Mouse (Mus musculus) midbrain, postnatal 0 days (tissue): Measurements from ENCODE around the gene Mphosph6. TPM values are rescaled to one million over a fixed set of nuclear protein-coding genes. Genes with fewer than 3 reads are reported as not detected.
A peak's percentile ranks its signal among the peaks of the same experiment; 100 is the strongest.

Source experiments
- ATAC-seq: fragments of 200-750 bp; cut with Nextera tagmentation; 2 replicates; pipeline ENCODE4 v1.8.0; 2017; ENCODE audit warnings: moderate number of reproducible peaks, mild to moderate bottlenecking, moderate TSS enrichment, moderate library complexity; ENCODE audit not compliant: low FRiP score
- DNase-seq: peaks from one replicate; pipeline ENCODE4 v3.0.0-alpha.2; 2015; ENCODE audit warnings: low spot score
- H3K27ac ChIP-seq: fragments of 300-500 bp; sonication (generic); 2 replicates; pipeline ENCODE4 v1.5.1; 2014; ENCODE audit warnings: low read depth, mild to moderate bottlenecking, low read length, mixed read lengths
- H3K27me3 ChIP-seq: fragments of 300-500 bp; sonication (generic); 2 replicates; pipeline ENCODE4 v1.6.1; 2014; ENCODE audit warnings: low read length, control low read depth, mixed read lengths; ENCODE audit not compliant: insufficient read depth
- H3K36me3 ChIP-seq: fragments of 300-500 bp; sonication (generic); 2 replicates; pipeline ENCODE4 v1.6.1; 2014; ENCODE audit warnings: low read length, control low read depth, mixed read lengths; ENCODE audit not compliant: insufficient read depth
- H3K4me1 ChIP-seq: fragments of 300-500 bp; sonication (generic); 2 replicates; pipeline ENCODE4 v1.6.1; 2014; ENCODE audit warnings: mild to moderate bottlenecking, control low read depth, antibody characterized with exemption, low read length, mixed read lengths; ENCODE audit not compliant: insufficient read depth
- H3K4me2 ChIP-seq: fragments of 300-500 bp; sonication (generic); 2 replicates; pipeline ENCODE4 v1.6.1; 2014; ENCODE audit warnings: low read depth, mild to moderate bottlenecking, low read length, mixed read lengths; ENCODE audit not compliant: poor library complexity, severe bottlenecking
- H3K4me3 ChIP-seq: fragments of 300-500 bp; sonication (generic); 2 replicates; pipeline ENCODE4 v1.5.1; 2014; ENCODE audit warnings: low read depth, mild to moderate bottlenecking, low read length, moderate library complexity
- H3K9ac ChIP-seq: fragments of 300-500 bp; sonication (generic); replicated peaks from 2 replicates; pipeline ENCODE4 v1.6.1; 2014; ENCODE audit warnings: mild to moderate bottlenecking, low read length, moderate library complexity, mixed read lengths; ENCODE audit not compliant: poor library complexity, severe bottlenecking
- H3K9me3 ChIP-seq: fragments of 300-500 bp; sonication (generic); 2 replicates; pipeline ENCODE4 v1.6.1; 2016; ENCODE audit warnings: low read length, control low read depth
- CTCF ChIP-seq: IDR thresholded peaks from 2 replicates; pipeline ENCODE4 v1.5.1; 2016; ENCODE audit warnings: antibody characterized with exemption, mild to moderate bottlenecking
- WGBS: fragments of 180-500 bp; shearing (Covaris S2); extraction: QIAGEN DNeasy Blood & Tissue Kit; methylation state at CpG from one replicate; pipeline ENCODE4 v1.1.7; 2014; 5-methylcytosine and 5-hydroxymethylcytosine counted together
- polyA plus RNA-seq: library from polyadenylated mRNA; unstranded; fragments of >200 nt; fragmentation: Nextera tagmentation; extraction: Ambion mirVana; gene quantifications from 2 replicates; pipeline ENCODE4 v1.2.1, GENCODE M21; 2015
- total RNA-seq: library from RNA; depleted of rRNA; stranded (reverse); fragments of >200 nt; gene quantifications from 2 replicates; pipeline ENCODE4 v1.2.3, GENCODE M21; 2014

Mphosph6 gene
- total and polyA plus RNA-seq, 2 experiments from 2014 or later = 20.6 to 31.4 TPM

DNA sequence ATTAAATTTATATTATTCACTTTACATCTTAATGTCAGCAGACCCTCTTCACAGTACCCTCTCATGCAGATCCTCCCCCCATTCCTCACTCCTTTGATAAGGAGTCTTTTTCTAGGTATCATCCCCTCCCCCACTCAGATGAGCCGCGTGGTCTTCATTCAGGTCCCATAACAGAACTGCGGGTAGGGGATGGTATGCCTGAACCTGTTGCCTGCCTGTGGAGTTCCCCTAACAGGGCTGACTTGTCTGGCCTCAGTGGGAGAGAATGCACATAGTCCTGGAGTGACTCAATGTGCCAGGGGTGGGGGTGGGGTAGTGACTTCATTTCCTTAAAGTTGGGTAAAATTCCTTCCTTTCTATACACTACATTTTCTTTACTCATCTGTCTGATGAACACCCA, 15.3 kb downstream of the Mphosph6 start:
- H3K4me2 ChIP-seq = no peak overlapping the region
- no peak overlapping the region for H3K4me3 ChIP-seq
- H3K27ac ChIP-seq = no peak overlapping the region
- WGBS = 97% methylated on average over 3 of the region's 3 CpGs
- H3K4me1 ChIP-seq = no peaks in the 10 kb centered on the region
- peaks cover 14% of the 10 kb centered on the region for H3K36me3 ChIP-seq
- no peaks in the 10 kb centered on the region for H3K9me3 ChIP-seq
- no peak overlapping the region for H3K9ac ChIP-seq
- ATAC-seq (no peak), DNase-seq (no peak)
- no peaks in the 10 kb centered on the region for H3K27me3 ChIP-seq
- no peak for TF ChIP-seq CTCF

DNA sequence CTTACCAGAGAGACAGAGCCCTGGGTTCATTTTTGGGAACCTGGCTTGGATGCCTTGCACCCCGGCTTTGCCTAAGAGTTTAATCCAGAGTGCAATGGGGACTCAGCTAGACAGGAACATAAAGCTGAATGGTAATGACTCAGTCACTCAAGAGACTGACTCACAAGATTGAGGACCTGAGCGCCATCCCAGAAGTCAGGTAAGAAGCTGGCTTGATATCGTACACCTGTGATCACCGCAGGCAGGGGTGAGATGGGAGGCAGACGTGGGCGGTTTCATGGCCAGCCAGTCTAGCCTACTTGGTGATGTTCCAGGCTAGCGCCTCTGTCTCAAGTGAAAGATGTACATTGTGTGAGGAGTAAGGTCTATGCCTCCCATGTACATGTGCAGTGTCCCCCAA, 18.7 kb downstream of the Mphosph6 start:
- no peak for TF ChIP-seq CTCF
- H3K27ac ChIP-seq = no peak overlapping the region
- ATAC-seq = no peak
- H3K9ac ChIP-seq = no peak overlapping the region
- DNase-seq = no peak
- no peaks in the 10 kb centered on the region for H3K4me1 ChIP-seq
- H3K9me3 ChIP-seq = no peaks in the 10 kb centered on the region
- WGBS = 94% methylated on average over 7 of the region's 7 CpGs
- H3K36me3 ChIP-seq = no peaks in the 10 kb centered on the region
- no peaks in the 10 kb centered on the region for H3K27me3 ChIP-seq
- no peak overlapping the region for H3K4me2 ChIP-seq
- H3K4me3 ChIP-seq = no peak overlapping the region

DNA sequence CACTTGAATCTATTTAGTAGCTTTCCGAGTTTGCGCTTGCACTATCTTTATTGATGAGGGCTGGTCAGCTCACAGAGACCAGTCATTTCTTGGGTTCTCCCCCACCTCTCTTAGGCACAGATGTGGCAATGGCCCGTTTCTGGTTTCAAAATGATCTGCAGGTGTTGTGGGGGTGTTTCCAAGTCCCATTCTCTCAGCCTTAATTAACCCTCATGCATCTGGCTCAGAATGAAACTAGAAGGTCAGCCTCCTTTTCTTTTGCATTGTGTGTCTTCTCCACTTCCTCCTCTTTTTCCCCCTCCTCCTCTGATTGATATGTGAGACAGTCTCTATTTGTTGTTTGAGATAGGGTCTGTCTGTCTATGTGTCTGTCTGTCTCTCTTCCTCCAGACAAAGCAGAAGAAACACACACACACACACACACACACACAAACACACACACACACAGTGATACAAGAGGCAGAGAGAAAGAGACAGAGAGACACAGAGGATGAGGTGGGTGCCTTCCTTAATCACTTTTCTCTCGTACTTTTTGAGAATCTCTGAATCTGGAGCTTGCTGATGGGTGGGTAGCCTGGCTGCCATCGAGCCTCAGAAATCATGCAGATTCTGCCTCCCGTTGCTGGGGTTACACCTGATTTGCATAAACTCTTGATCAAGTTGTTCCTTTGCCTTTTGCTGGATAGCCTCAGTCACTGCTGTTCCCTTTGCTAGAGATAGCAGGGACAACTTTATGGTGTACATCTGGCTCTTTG, 20.2 kb downstream of the Mphosph6 start:
- TF ChIP-seq CTCF = no peak
- no peaks in the 10 kb centered on the region for H3K36me3 ChIP-seq
- H3K27ac ChIP-seq = no peak overlapping the region
- H3K9ac ChIP-seq = no peak overlapping the region
- no peaks in the 10 kb centered on the region for H3K27me3 ChIP-seq
- H3K9me3 ChIP-seq = no peaks in the 10 kb centered on the region
- no peak for DNase-seq
- 66% methylated on average over 6 of the region's 6 CpGs for WGBS
- H3K4me3 ChIP-seq = no peak overlapping the region
- H3K4me1 ChIP-seq = no peaks in the 10 kb centered on the region
- no peak overlapping the region for H3K4me2 ChIP-seq
- no peak for ATAC-seq

- no peaks in the 10 kb centered on the region for H3K4me1 ChIP-seq
- TF ChIP-seq CTCF = no peak
- no peak for DNase-seq
- no peak for ATAC-seq
- 71% methylated on average over 6 of the region's 6 CpGs for WGBS
- H3K4me2 ChIP-seq = no peak overlapping the region
- no peak overlapping the region for H3K27ac ChIP-seq
- H3K4me3 ChIP-seq = no peak overlapping the region
- H3K27me3 ChIP-seq = no peaks in the 10 kb centered on the region
- no peak overlapping the region for H3K9ac ChIP-seq
- no peaks in the 10 kb centered on the region for H3K36me3 ChIP-seq
- no peaks in the 10 kb centered on the region for H3K9me3 ChIP-seq
Observed at GRCm38 (mm10) chr8:117779344-117779743, 22.4 kb downstream of the Mphosph6 start.

DNA sequence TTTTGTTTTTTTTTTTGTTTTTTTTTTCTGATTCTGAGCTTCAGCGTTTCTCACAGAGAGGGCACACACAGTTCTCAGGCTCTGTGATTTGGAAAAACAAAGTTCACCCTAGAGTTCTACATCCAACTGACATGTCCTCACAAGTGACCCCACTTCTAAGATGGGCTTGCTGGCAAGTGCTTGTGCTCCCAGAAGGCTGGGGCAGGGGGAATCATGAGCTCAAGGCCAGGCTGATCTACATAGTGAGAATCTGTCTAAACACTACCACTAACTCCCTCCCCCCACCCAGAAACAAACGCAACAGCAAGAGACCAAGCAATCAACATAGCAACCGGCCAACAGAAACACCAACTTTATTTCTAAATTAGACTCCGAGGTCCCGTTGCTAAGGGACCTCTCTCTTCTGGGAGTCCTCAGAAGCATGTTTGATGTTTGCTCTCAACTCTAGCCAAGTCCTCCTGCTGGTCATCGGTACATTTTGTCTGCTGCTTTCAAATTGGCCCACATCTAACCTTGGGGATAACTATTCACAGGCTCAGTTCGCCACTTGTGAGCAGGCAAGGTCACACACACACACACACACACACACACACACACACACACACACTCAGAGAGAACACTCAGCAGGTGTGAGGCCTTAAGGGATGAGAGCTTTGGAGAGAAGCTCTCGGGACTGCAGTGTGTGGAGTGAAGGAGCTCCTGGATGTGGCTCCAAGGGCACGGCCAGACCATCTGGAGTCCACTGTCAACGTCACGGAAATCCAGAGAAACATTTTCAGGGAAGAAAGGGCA, 23.0 kb downstream of the Mphosph6 start:
- H3K27me3 ChIP-seq = no peaks in the 10 kb centered on the region
- 65% methylated on average over 11 of the region's 11 CpGs for WGBS
- no peak for ATAC-seq
- no peak overlapping the region for H3K4me3 ChIP-seq
- H3K9ac ChIP-seq = no peak overlapping the region
- H3K27ac ChIP-seq = no peak overlapping the region
- no peak for DNase-seq
- H3K36me3 ChIP-seq = no peaks in the 10 kb centered on the region
- peak; percentile 11; the same call in 1 of the 2 replicates for TF ChIP-seq CTCF
- no peak overlapping the region for H3K4me2 ChIP-seq
- no peaks in the 10 kb centered on the region for H3K9me3 ChIP-seq
- H3K4me1 ChIP-seq = no peaks in the 10 kb centered on the region

DNA sequence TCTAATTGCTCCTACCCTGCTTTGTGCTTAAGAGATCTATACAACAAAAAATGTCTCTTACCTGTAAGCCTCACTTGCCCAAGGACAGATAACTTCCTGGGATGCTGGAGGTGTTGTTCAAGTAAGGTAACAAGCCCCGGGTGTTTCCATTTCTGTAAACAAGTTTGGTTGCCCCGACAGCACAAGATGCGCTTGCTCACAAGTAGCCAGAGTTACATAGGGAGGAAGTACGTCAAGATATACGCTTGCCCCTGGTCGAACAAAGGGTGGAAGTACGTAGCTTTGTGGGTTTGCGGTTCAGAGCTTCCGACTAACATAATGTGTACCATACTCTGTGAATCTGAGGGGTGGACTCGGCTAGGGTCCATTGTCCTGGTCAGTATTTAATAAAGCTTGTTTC, 25.7 kb downstream of the Mphosph6 start:
- Histone ChIP-seq H3K9ac (no peak overlapping the region), H3K36me3 (no peaks in the 10 kb centered on the region), H3K4me1 (no peaks in the 10 kb centered on the region), H3K4me3 (no peak overlapping the region), H3K27ac (no peak overlapping the region), H3K9me3 (no peaks in the 10 kb centered on the region), H3K27me3 (no peaks in the 10 kb centered on the region), H3K4me2 (no peak overlapping the region)
- WGBS = 86% methylated on average over 10 of the region's 10 CpGs
- no peak for TF ChIP-seq CTCF
- ATAC-seq (no peak), DNase-seq (no peak)
